Mouse (Mus musculus) lung, postnatal 0 days (tissue): ENCODE measurements around the gene Rbm43.

Experiments
- CTCF ChIP-seq: IDR thresholded peaks from 2 replicates; pipeline ENCODE4 v1.5.1; 2016; ENCODE audit warnings: antibody characterized with exemption, mild to moderate bottlenecking
- EP300 ChIP-seq: IDR thresholded peaks from 2 replicates; pipeline ENCODE4 v1.6.1; 2016; ENCODE audit warnings: antibody characterized with exemption, mild to moderate bottlenecking, control low read depth

GRCm38 (mm10) chr2:51970897-51971296, 35.9 kb upstream of the Rbm43 start:
- TF ChIP-seq CTCF (no peak), EP300 (no peak)
